ENCODE assay signal across 12 mouse cellular contexts in the genomic region with DNA sequence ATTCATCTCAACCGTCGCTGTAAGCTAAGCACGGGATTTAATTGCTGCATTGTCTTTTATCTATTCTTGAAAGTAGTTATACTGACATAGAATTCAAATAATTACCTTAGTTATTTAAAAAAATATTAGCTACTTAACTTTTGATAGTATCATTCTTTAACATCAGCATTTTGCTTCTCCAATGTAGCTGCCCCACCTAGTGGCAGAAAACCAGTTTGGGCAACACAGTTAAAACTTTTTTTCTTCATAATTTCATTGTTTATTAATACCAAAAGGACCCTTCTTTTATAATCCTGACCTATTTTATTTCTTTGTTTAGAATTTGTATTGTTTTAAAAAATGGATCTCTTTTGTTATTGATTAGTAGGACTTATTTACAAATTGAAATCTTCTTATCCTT. TPM values are rescaled to one million over a fixed set of nuclear protein-coding genes. Genes with fewer than 3 reads are reported as not detected.
DNase-seq lines count a peak whose midpoint lies in the region; ATAC-seq and TF ChIP-seq lines count a peak whose summit lies in the region.
"Had no signal": no experiment of that assay in that cellular context is flagged by ENCODE, and none has a peak within 500 bp of the region (broad histone marks: within the 10 kb centered on the region; RNA-seq: fewer than 3 reads in every experiment).

No protein-coding gene starts in this region.

- WGBS in kidney, embryonic 14.5 days: 95% methylated on average over 3 of the region's 3 CpGs
- WGBS in thymus, adult 2 months: 91% methylated on average over 3 of the region's 3 CpGs

- no peak overlapping the region for H3K27ac ChIP-seq in kidney, embryonic 14.5 days (ENCODE audit: low read depth, low read length)
- H3K27ac ChIP-seq in thymus, adult 2 months (ENCODE audit: control insufficient read depth, insufficient read depth, low read length): no peak overlapping the region
- H3K27ac ChIP-seq: heart, embryonic 13.5 days had no signal

- no peak overlapping the region for H3K4me3 ChIP-seq in kidney, embryonic 14.5 days (ENCODE audit: low read length)
- no peak overlapping the region for H3K4me3 ChIP-seq in thymus, adult 2 months (ENCODE audit: control insufficient read depth, insufficient read depth, low read length)
- H3K4me3 ChIP-seq: heart, embryonic 13.5 days had no signal

- no peak overlapping the region for H3K9ac ChIP-seq in kidney, embryonic 14.5 days (ENCODE audit: low read depth, low read length)
- H3K9ac ChIP-seq: heart, embryonic 13.5 days had no signal

- TF ChIP-seq CTCF in thymus, adult 2 months (IDR thresholded peaks at IDR 0.05; ENCODE audit: borderline replicate concordance, control insufficient read depth, extremely low read depth, insufficient read depth, low read length, poor library complexity): no peak

- DNase-seq in adrenal gland, postnatal 25 days: peak; percentile 28
- no peak for DNase-seq in adrenal gland, postnatal 4 days (ENCODE audit: low spot score in 2 of 2)
- DNase-seq in kidney, adult 18-20 months: peak; percentile 39
- peak; percentile 55 for DNase-seq in thymus, adult 2 months
- no peak for DNase-seq in thymus, adult 18-20 months
- no peak for DNase-seq in yolk sac, embryonic 10.5 days (ENCODE audit: low spot score)
- no peak for DNase-seq in spleen, adult 12 weeks (ENCODE audit: low spot score)
- DNase-seq: layer of hippocampus, postnatal 36 days had no signal

- no peak for TF ChIP-seq POLR2A in thymus, adult 2 months (IDR thresholded peaks at IDR 0.05; ENCODE audit: control insufficient read depth, extremely low read depth, insufficient read depth, low read length, poor library complexity)

- ATAC-seq in kidney, embryonic 14.5 days (ENCODE audit: low FRiP score, low TSS enrichment): no peak

- no peaks in the 10 kb centered on the region for H3K27me3 ChIP-seq in kidney, embryonic 14.5 days (ENCODE audit: control insufficient read depth, insufficient read depth, low read length)
- no peaks in the 10 kb centered on the region for H3K27me3 ChIP-seq in thymus, adult 2 months (ENCODE audit: control insufficient read depth, insufficient read depth, low read length)
- H3K27me3 ChIP-seq: heart, embryonic 13.5 days had no signal

- H3K36me3 ChIP-seq in kidney, embryonic 14.5 days (ENCODE audit: control insufficient read depth, insufficient read depth, low read length): peaks cover 18% of the 10 kb centered on the region; the same call in 1 of the 2 replicates
- peaks cover 24% of the 10 kb centered on the region for H3K36me3 ChIP-seq in thymus, adult 2 months (ENCODE audit: control insufficient read depth, insufficient read depth, low read length)

- H3K4me1 ChIP-seq in kidney, embryonic 14.5 days (ENCODE audit: control insufficient read depth, insufficient read depth, low read length): no peaks in the 10 kb centered on the region
- H3K4me1 ChIP-seq in thymus, adult 2 months (replicated peaks; ENCODE audit: control insufficient read depth, insufficient read depth, low read length): no peaks in the 10 kb centered on the region
- H3K4me1 ChIP-seq: heart, embryonic 13.5 days had no signal

- no peaks in the 10 kb centered on the region; the same call in 1 of the 2 replicates for H3K9me3 ChIP-seq in kidney, embryonic 14.5 days (ENCODE audit: control insufficient read depth, low read length)
- H3K9me3 ChIP-seq: heart, embryonic 13.5 days had no signal

- no peak overlapping the region for H3K4me2 ChIP-seq in kidney, embryonic 14.5 days (replicated peaks; ENCODE audit: low read depth, low read length)
- H3K4me2 ChIP-seq: heart, embryonic 13.5 days had no signal

RNA-seq across cellular contexts. Expression of gene Rmnd5a, which starts 17.3 kb away (rescaled TPM):
- 91.9 and 102 TPM in 2 replicates for total RNA-seq in adrenal gland, postnatal 25 days (2021)
- total RNA-seq in adrenal gland, postnatal 4 days (2021): 10 to 100 TPM; 75.1 to 81.6 TPM
- polyA plus RNA-seq in kidney, embryonic 14.5 days (2014; fragmentation: Nextera tagmentation; extraction: Ambion mirVana): 11.2 and 13.0 TPM in 2 replicates
- 268 and 316 TPM in 2 replicates for polyA plus RNA-seq in thymus, adult 2 months (2012; rRNA removed)

RNA-seq across cellular contexts. Expression of gene Cd8a, which starts 49.9 kb away (rescaled TPM):
- total RNA-seq in adrenal gland, postnatal 25 days (2021): 0.27 TPM in 1 of 2 replicates, not detected in the other
- under 1 TPM in 1 of 2 experiments, not detected in 1; 0.40 TPM for total RNA-seq in adrenal gland, postnatal 4 days (2021)
- polyA plus RNA-seq in kidney, embryonic 14.5 days (2014; fragmentation: Nextera tagmentation; extraction: Ambion mirVana): not detected in 2 replicates
- 883 and 918 TPM in 2 replicates for polyA plus RNA-seq in thymus, adult 2 months (2012; rRNA removed)
- total RNA-seq: layer of hippocampus, postnatal 36 days had no signal
- polyA plus RNA-seq: C2C12; embryonic facial prominence, embryonic 14.5 days; heart, embryonic 13.5 days had no signal

Comparison
In these comparisons a context has a peak if more than half of its experiments do, and no peak if none do; other contexts are left out.
1. DNase-seq: peak in adrenal gland, postnatal 25 days (single experiment), kidney, adult 18-20 months (single experiment) and thymus, adult 2 months (single experiment); none in adrenal gland, postnatal 4 days (0 of 2), thymus, adult 18-20 months (0 of 2), yolk sac, embryonic 10.5 days (single experiment) and spleen, adult 12 weeks (single experiment).